Mouse (Mus musculus): ENCODE data around the gene Rab1b.
"Not testable (repeated sequence)": the region's sequence is repeated elsewhere in the genome, so short reads cannot be mapped to it uniquely, and the experiment has no call there.

Gene Rab1b

GRCm38 (mm10) chr19:5097521-5098362, 9.1 kb downstream of the Rab1b start:
- DNase-seq (ENCODE audit: low read depth), result no peak

GRCm38 (mm10) chr19:5095887-5096474, 10.9 kb downstream of the Rab1b start:
- no peak for DNase-seq (ENCODE audit: low read depth)

DNA sequence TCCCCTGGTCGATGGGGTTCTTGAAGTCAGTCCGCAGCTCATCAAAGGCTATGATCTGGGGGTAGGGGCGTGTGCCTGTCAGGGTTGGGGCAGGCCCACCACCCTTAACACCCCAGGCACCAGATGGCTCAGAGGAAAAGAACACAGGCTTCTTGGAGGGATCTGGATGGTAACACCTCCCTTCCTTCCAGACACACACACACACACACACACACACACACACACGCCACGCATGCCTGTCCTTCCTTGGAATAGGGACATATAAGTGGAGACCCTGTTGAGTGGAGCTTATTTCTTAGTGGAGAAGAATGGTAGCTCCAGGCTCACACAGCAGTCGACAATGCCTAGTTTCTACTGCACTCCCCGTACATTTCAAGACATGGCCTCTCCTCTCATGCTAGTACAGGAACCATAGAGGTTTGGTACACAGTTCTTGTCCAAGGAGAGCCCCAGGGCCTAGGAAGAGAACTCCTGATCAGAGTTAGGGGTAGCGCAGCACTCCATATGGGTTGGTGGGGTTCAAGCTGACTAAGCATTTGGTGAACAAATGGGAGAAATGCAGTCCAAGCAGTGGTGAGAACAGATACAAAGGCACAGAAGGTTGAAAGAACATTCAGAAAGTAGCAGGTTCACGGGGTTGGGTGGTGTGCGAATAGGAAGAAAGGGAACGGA, 12.0 kb downstream of the Rab1b start:
- no peak for DNase-seq (ENCODE audit: low read depth)

GRCm38 (mm10) chr19:5094243-5094632, 12.6 kb downstream of the Rab1b start:
- DNase-seq (ENCODE audit: low read depth), result peak; percentile 90

DNA sequence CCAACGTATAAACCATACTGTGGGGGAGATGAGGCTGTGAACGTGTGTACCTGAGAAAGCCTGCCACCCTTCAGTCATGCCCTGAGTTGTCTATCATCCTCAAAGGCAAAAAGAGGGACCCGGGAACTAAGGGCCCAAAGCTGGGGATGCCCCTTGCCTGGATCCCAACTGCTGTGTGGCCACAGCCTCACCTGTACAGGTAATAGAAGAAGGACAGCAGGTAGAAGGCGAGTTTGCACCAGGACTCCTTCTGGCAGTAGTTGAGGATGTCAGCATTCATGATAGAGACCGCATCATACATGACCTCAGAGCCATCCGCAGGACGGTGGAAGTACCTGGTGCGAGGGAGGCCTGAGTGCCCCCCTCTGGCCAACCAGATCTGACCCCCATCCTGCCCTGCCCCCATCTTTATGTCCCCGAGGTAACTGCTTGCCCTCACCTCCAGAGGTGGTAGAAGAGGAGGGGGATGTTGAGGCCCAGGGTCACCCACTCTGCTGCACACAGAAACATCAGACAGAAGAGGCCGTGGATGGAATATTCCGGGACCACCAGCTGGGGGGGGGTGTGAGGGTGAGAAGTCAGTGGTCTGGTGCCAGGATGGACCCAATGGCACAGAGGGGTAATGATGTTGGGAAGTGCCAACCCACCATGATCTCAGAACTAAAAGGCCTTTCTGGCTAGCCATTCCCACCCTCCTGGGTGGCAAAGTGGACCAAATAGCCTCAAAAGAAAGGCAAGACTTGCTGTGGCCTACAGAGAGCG, 13.2 kb downstream of the Rab1b start:
- no peak for DNase-seq (ENCODE audit: low read depth)

DNA sequence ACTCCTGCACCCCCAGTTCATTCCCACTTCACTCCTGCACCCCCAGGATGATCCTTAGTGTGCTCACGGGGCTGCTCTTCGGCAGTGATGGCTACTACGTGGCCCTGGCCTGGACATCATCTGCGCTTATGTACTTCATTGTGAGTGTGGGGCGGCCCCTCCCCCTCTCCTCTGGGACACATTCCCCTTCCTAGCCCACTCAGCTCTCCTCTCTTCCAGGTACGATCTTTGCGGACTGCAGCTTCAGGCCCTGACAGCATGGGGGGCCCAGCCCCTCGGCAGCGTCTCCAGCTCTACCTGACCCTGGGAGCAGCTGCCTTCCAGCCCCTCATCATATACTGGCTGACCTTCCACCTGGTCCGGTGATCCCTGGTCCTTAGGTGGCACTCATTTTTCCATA, 14.8 kb downstream of the Rab1b start:
- no peak for DNase-seq (ENCODE audit: low read depth)

- DNase-seq (ENCODE audit: low read depth), result no peak
Measured at GRCm38 (mm10) chr19:5089324-5089723, 17.5 kb downstream of the Rab1b start.

- peak; percentile 98 for DNase-seq (ENCODE audit: low read depth)
Measured at GRCm38 (mm10) chr19:5087884-5088728, 18.8 kb downstream of the Rab1b start, which contains the start of gene Yif1a. Gene Yif1a (plus strand): TSS chr19:5088538.

DNA sequence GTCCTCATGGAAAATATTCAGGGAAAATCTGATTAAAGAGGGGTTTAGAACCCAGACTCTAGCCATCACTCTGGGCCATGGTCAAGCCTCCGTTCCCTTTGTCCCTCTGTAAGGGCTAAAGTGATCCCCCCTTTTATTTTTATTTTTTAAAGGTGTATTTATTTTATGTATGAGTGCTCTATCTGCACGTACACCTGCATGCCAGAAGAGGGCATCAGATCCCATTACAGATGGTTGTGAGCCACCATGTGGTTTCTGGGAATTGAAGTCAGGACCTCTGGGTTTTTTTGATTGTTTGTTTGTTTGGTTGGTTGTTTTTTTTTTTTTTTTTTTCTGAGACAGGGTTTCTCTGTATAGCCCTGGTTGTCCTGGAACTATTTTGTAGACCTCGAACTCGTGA, 20.3 kb downstream of the Rab1b start:
- not testable (repeated sequence) for DNase-seq (ENCODE audit: low read depth)

GRCm38 (mm10) chr19:5085145-5085863, 21.6 kb downstream of the Rab1b start, which contains the start of gene Tmem151a:
Gene Tmem151a (minus strand): TSS chr19:5085531.
- no peak for DNase-seq (ENCODE audit: low read depth)

DNA sequence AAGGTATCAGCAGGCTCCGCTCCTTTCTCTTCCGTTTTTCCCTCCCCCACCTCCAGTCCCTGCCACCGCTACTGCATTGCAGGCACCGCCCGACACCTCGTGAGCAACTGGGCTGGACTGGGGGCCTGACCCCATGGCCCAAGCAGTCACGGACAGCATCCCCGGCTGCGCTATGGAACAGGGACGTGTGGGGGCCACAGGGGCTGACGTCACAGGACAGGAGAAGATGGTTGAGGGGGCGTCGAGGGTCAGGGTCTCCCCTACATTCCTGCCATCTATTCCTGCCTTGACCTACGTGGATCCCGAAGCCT, 22.1 kb downstream of the Rab1b start:
- no peak for DNase-seq (ENCODE audit: low read depth)

GRCm38 (mm10) chr19:5083961-5084833, 22.7 kb downstream of the Rab1b start:
- no peak for DNase-seq (ENCODE audit: low read depth)

DNA sequence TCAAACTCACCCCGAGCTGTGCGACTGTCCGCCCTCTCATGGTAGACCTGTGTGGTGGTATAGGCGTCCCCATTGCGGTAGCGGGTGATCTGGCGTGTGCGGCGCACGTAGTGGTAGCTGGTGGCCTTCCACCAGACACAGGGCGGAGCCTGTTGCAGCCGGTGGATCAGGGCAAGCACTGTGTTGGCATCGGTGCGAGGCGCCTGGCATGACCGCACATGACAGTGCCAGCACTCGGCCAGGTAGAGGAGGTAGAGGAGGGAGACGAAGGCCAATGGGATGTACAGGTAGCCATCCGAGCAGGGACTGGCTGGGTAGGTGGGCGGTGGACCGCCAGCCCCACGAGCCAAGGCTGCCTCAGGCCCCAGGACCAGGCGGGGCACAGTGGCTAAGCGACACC, 24.3 kb downstream of the Rab1b start:
- no peak for DNase-seq (ENCODE audit: low read depth)

GRCm38 (mm10) chr19:5082005-5082404, 24.9 kb downstream of the Rab1b start:
- no peak for DNase-seq (ENCODE audit: low read depth)

GRCm38 (mm10) chr19:5079279-5079678, 27.6 kb downstream of the Rab1b start:
- DNase-seq (ENCODE audit: low read depth), result no peak

- DNase-seq (ENCODE audit: low read depth), result no peak
Measured at GRCm38 (mm10) chr19:5073518-5073917, 33.4 kb downstream of the Rab1b start.

DNA sequence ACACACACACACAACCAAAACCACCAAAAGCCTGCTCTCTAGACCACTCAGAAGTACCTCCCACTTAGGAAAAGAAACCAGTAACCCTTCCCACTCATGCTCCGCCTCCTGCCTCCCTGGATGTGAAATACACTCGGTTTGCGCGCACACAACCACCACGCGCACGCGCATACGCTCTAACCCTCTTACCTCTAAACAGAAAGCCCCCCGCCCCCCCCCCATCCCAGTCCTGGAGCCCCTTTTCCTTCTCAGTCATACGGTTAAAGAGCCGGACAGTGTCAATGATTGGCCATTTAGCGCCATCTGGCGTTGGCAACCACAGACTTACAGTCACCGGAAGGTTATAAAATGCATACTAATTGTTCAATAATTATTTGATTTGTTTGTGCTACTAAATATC, 33.8 kb downstream of the Rab1b start:
- DNase-seq (ENCODE audit: low read depth), result no peak

- no peak for DNase-seq (ENCODE audit: low read depth)
Measured at GRCm38 (mm10) chr19:5072389-5073019, 34.4 kb downstream of the Rab1b start.
